Mouse (Mus musculus): ENCODE data around the gene Sytl3. TPM values are rescaled to one million over a fixed set of nuclear protein-coding genes. Genes with fewer than 3 reads are reported as not detected.
"Not testable (repeated sequence)": the region's sequence is repeated elsewhere in the genome, so short reads cannot be mapped to it uniquely, and the experiment has no call there.

The Sytl3 gene
- total RNA-seq, 1 experiment from 2014 or later, result 0.24 TPM

DNA sequence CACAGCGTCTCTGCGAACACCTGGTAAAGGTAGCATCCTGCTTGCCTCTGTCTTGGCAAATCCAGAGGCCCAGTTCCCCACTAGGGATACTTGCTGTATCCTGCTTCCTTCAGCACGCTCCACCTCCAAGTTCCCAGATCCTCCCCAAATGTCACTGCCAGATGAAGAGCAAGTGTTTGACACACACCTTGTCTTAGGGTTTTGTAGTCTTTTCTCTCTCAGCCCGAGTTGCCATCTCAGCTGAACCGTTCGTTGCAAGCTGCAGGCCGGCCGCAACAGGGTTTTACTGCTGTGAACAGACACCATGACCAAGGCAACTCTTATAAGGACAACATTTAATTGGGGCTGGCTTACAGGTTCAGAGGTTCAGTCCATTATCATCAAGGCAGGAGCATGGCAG lies 12.1 kb upstream of the Sytl3 start:
- not testable (repeated sequence) for DNase-seq

DNA sequence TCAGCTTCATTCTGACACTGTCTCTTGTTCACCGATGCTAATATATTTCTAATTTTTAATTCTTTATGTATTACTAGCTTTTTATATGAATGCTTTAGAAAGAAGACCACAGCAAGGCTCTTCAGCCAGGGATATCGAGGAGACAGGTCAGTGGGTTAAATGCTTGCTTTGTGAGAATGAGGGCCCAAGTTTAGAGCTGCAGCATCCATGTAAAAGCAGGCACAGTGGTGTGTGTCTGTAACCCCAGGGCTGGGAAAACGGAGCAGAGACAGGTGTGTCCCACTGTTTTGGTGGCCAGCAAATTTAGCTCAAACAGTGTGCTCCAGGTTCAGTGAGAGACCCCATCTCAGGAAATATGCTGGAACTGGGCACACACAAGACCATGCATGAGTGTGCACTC lies 11.4 kb upstream of the Sytl3 start:
- DNase-seq, result not testable (repeated sequence)

DNA sequence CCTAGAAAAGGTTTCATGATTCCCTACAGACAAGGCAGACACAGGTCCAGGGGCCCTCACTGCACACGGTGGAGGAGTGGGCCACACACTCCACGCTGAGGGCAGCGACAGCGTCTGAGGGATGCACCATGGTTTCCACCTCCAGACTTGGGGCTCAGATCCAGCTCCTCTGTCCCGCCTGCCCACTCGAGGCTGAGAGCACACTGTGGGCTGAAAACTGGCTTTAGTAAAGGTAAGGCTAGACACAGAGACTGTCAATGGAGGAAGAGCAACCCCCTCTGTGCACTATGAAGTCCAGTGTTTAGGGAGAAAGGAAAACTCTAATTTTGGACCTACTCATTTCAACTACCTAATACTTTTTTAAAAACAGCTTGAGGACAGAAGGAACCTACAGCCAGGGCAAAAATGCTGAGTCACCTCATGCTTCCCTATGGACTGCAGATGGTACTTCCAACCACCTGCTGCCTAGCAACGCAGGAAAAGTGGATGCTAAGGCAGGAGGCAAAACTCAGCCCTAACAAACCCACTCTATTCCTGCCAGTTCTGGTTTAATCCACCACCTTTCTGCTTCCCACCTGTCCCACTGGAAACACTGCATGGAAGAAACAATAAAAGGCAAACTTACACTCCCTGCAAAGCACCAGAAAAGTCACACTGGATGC lies 7.9 kb upstream of the Sytl3 start:
- DNase-seq, result not testable (repeated sequence)

DNA sequence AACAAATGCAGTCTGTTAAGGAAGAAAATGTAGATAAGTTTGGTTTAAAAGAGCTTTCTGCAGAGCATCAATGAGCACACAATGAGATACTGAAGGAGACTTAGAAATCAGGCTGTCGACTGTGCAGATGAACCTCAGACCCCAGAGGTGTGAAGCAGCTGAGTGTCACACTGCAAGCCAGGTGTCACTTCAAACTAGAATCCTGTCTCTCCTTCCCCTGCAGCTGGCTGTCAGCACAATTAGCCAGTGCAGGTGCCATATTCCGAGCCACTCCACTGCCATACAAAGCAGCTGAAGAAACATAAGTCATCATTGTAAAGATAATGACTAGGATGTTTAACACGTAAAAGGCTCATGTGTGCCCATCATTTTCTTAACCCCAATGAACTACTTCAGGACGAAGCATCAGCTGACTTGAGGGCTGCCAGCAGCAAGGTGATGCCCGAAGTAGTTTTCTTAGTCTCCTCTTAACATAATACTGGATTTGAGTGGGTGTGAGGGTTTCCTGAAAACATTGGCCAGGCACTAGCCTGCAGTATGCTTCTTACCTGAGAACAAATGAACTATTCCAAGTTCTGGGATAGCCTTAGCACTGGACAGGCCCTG lies 5.4 kb upstream of the Sytl3 start:
- DNase-seq, result not testable (repeated sequence)

DNA sequence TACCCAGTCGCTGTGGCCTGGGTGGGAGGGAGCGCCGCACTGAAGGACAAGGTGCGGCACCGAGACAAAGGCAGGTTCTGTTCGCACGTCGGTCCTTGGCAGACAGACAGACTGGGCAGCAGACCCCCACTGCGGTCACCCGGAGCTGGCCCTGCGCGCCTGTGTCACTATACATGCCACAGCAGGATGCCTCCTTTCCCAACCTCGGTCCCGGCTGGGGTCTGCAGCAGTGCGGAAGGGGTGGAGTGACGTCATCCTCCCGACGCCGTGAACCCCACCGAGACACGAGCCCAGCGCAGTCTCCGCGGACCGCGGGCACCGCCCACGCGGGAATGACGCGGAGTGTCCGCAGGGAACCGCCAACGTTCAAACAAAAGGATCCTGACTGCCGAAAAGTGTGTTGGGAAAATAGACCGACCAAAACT lies 3.8 kb upstream of the Sytl3 start:
- DNase-seq, result peak; percentile 59

DNA sequence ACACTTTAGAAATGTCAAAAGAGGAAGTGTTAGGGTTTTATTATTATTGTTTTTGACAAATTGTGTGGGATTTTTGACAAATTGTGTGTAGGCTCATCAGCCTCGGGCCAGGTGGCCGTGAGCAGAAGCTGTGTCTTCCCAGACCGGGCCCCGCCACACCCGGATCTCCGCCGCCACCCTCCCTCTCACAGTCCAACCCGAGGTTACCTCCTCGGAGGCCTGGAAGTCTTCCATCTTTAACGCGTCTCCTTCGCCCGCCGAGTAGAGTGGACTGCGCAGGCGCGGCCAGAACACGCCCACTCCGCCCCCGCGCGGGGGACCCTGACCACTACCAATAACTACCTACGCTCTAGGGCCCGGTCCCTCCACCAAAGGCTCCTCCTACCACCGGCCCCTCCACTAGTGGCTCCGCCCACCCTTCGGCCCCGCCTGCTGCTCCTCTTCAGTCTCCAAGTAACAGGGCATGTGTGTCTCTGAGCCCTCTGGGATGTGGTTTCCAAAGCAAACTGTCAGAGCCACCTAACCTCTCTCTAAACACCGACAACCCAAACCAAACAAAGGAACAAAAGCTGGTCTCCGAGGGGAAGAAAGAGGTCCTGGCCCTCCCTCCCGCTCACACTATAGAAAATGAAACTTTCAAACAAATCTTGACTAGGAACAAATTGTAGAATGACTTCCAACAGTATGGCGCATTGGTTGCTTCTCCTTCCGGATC lies 3.2 kb upstream of the Sytl3 start, which contains the start of gene Dynlt1f:
Gene Dynlt1f (minus strand): TSS at position 334 of the 715 bp plus-strand sequence.
- DNase-seq, result peak; percentile 45

DNA sequence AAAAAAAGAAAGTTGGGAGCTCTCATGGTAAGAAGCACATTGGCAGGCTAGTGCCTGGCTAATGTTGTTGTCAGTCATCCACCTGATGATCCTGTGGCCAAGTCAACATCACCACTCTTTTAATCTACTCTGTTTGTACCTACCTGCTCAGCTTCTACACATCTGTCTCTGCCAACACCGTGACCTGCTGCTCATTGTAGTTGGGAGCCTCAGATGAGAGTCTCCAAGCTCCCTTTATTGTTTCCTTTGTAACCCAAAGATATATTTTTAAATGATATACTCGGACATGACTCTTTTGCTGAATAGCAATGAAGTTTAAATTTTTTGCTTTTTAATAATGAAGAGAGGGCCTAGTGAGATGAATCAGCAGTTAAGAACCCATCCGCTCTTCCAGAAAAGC lies 2.4 kb upstream of the Sytl3 start:
- DNase-seq, result not testable (repeated sequence)

DNA sequence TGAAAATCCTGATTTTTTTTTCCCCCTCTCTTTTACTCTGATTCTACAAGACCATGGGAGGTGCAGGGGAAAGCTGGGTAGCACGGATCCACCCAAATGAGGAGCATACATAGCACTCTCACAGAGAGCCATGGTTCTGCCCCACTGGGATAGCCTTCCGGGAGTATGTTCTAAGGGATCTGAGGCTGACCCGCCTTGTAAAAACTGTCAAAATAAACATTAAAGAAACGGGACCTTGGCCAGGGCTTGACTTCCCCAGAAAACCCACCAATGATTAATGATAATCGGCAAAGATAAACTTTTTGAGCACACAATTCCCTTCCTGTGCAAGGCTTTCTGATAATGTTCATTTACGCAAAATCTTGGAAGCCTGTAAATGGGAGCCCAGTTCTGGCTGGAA lies 1.7 kb downstream of the Sytl3 start:
- DNase-seq, result not testable (repeated sequence)

DNA sequence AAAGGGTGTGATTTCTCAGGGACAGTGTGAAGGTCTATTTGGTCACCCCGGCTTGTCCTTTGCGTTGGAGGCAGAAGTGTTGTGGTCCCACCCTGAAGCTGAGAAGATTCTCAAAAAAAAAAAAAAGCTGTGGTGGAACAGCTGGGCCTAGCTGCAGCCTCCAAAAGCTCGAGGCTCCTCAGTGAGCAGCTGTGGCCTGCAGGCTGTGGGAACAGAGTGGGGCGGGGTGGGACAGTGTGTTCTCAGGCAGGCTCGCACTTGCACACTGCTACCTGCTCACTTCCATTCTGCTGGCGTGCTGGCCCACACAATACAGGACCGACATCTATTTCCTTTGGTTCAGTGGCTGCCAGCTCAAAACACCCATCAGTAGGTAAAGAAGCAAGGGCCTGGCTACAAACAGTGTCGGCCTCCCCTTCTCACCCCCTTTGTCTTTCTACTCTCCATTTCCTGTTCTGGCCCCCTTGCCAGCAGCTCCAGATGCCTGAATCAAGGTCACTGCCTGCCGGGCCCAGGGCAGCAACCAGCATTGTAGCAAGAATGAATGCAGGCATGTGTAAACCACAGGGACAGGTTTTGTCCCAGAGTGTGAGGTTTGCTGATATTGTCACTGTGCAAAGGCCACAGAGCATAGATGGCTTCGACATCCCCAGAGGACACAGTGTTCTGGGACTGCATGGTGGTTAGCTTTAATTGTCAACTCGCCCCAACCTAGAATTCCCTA lies 2.4 kb downstream of the Sytl3 start:
- not testable (repeated sequence) for DNase-seq

DNA sequence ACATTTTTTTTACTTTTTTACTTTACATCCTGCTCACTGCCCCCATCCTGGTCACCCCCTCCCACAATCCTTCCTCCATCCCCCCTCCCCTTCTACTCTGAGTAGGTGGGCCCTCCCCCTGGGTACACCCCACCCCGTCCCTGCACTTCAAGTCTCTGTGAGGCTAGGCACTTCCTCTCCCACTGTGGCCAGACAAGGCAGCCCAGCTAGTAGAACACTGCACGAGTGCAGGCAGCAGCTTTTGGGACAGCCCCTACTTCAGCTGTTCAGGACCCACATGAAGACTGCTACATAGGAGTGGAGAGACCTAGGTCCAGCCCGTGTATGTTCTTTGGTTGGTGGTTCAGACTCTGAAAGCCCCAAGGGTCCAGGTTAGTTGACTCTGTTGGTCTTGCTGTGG lies 3.9 kb downstream of the Sytl3 start:
- DNase-seq, result not testable (repeated sequence)

DNA sequence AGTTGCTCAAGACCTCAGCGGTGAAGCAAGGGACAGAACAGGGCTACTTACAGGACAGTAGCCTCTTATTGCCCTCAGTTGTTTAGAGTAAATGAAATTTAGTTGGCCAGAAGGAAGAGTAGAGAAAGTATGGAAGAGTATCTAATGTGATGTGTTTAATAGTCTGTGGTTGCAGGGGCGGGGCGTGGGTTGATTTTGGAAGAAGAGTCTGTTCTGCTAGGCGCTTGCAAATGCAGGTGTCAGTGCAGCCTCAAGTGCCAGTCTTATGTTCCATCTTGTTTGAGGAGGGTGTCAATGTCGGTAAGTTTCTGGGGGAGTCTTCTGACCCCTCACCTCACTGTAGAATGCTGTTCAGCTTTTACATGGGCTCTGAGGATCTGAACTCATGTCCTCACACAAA lies 6.5 kb downstream of the Sytl3 start:
- not testable (repeated sequence) for DNase-seq

DNA sequence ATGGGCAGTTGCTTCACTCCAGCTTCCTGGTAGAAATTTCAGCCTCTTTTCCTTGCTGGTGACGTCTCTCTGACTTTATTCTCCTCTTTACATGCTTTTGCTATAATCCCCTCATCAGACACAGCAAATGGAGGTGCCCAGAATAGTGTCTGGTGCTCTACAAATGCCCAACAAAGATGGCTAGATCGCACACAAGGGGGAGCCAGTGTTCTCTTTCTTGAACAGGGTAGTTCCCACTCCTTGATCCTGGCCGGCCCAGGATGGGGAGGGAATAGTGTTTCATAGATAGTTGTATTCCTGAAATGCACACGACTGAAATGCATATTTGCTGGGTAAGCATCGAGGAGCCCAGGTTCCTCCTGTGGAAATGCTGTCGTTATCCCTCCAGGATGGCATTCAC lies 9.6 kb downstream of the Sytl3 start:
- DNase-seq, result not testable (repeated sequence)

DNA sequence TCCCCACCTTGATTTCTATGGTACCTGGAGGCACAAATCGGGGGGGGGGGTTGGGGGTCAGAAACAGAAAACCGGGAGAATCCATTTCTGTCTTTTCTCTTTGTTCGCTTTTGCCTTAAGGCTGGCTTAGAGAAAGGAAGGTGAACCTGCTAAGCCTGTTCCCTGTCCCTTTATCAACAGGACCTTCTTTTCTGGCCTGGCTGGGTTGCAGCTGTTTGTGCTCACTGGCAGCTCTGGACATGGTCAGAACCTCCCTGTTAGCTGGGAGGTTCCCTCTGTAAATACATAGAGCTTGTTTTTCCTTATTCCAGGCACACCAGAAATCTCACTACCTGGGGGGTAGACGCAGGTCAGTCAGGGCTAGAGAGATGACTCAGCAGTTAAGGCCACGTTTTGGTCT lies 15.4 kb downstream of the Sytl3 start:
- DNase-seq, result not testable (repeated sequence)

DNA sequence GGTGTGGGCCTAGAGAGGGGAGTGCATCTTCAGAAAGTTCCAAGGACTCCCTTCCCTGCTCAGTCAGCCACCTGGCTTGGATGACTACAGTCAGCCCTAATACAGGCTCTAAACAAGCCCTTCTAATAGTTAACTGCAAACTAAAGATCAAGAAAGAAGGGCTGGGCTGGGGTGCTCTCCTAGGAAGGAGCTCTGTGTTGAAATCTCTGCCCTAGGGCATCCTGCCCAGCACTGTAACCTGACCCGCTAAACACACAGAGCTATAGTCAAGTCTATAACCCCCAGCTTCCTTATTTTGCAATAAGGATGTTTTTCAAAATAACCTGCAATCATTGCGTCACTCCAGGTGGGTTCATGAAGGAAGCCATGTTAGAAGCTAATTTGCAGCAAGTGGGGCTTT lies 19.2 kb downstream of the Sytl3 start:
- DNase-seq, result not testable (repeated sequence)

DNA sequence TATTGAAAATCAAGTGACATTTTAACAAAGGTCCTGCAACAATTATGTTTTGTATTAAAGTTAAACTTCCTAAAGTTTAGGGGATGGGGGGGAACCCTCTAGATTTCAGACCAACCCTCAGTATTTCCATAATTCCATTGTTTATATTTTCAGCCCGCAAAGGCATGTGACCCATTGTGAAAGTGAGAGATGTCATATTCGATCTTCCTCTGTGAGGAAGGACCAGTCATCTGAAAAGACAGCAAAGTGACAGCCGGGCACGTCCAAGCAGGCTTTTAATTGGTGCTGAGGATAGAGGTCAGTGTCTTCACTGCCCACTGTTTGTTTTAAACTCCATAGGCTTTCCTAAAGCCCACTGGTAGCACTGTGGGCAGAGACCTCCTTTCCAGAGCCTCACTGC lies 22.8 kb downstream of the Sytl3 start:
- DNase-seq, result not testable (repeated sequence)

DNA sequence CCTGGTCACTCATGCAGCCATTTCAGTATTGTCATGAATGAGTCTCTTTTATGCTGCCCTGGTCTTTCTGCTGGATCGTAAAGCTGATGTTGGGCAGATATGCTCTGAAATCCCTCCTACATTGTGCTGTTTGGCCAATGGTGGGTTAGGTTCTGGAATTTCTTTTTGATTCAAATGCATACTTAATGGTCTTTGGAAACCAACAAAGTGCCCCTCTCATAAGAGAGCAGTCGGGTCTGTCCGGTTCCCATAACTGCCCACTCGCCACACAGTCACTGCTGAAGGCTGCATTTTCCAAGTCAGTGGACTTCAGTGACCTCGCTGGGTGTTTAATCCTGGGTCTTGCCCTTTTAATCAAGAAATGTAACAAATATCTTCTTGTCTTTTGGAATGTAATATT lies 24.8 kb downstream of the Sytl3 start:
- DNase-seq, result not testable (repeated sequence)

DNA sequence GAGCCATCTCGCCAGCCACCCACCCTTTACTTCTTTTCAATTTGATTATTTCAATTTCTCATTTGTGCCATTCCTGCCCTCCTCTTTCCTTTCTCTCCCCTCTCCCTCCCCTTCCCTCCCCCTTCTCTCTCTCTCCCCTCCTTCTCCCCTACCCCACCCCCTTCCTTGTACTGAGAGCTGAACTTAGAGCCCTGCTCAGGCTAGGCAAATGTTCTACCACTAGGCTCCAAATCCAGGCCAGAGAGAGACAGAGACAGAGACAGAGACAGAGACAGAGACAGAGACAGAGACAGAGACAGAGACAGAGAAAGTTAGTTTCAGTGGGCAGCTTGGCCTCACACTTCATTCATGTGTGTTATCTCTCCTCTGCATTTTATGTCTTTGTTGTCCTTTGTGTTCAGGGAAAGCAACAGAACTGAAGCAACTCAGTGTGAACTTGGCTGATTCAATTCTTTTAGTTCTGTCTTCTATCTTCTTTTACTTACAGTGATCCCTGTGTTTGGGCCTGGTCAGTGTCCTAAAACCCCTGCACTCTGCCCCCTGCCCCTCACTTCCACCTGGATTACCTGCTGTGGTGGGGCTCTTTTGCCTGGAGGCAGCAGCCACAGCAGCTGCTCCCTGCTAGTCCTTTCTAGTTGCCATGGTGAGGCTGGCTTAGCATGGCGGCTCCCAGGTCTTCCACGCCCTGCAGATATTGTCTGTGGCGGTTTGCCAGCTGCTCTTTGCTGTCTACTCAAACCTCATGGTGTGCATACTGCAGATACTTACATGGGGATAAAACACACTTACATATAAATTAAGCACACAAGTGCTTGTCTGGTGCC lies 25.8 kb downstream of the Sytl3 start:
- not testable (repeated sequence) for DNase-seq

DNA sequence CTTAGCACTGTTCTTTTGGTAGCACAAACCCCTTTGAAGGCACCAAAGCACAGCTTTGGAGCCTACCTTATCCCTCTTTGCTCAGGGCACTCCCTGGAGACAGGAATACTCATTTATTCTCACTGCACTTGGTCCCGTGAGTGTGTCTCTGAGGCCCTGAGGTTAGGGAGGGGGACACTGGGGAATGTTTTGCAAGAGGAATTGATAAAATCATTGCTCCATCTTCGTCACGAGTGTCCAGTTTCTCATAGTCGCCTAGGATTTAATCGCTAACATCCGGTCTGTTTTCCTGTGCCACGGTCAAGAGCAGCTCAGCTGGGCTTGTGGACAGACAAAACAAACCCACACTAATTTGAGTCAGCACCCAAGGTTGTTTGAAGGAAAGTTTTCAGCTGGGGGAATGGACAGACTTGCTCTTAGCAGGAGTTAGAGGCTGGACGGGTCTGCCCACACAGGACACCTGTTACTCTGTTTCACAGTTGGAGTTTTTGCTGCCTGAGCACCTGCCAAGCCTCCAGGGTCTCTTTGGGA lies 26.5 kb downstream of the Sytl3 start:
- not testable (repeated sequence) for DNase-seq

DNA sequence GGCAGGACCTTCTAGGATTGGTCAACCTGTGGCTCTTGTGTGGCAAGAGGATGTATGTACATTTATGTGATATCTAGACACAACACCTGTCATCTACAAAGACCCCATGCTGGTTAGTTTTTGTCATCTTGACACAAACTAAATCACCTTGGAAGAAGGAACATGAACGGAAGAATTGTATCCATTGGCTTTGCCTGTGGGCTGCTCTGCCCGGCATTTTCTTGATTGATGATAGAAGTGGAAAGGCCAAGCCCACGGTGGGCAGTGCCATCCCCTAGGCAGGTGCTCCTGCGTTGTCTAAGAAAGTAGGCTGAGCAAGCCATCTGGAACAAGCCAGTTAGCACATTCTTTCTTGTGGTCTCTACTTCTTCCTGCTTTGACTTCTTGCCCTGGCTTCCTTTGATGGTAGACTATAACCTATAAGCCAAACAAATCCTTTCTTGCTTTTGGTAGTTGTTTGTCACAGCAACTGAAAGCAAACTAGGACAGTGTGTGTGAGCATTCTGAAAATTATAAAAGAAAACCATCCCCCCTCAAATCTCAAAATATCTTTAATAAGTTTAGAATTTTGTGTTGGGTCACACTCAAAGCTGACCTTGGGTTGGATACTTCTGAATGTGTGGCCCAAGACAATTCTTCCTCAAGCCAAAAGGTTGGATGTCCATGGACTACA lies 27.5 kb downstream of the Sytl3 start:
- not testable (repeated sequence) for DNase-seq

DNA sequence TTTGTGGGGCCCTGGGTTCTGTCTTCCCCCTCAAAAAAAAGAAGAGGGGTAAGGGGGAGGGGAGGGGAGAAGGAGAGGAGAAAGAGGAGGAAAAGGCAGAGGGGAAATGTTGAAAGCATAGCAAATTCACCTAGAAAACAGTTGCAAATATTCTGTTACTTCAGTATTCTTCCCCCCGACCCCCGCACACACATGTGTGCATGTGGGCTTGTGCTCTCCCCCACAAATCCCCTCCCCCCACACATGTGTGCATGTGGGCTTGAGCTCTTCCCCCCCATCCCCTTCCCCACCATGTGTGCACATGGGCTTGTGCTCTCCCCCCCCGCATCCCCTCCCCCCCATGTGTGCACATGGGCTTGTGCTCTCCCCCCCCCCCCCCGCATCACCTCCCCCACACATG lies 30.5 kb downstream of the Sytl3 start:
- DNase-seq, result not testable (repeated sequence)

DNA sequence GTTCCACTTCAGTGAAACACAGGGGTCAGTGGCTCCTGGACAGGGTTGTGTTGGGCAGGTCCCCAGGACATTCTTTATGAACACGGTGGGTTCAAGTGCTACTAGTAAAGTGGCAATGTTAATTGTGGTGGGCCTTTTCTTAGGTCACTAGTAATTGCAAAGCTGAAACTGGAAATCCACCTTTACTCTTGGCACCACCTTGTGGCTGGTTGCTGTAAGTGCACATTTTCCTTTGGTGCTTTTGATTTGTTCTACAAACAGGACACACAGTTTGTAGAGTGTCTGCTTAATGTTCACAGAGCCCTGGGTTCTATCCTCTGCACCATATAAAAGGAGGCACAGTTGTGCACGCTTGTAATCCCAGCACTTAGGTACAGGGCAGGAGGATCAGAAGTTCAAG lies 32.7 kb downstream of the Sytl3 start:
- peak; percentile 80 for DNase-seq
